Mouse (Mus musculus) bone marrow macrophage, adult 2 months (primary cell): ENCODE data around the gene Rbms2.

ENCODE experiments used
- CTCF ChIP-seq: IDR thresholded peaks from 2 replicates; pipeline ENCODE4 v1.5.1; 2012; ENCODE audit warnings: low read depth, mild to moderate bottlenecking, low read length, moderate library complexity
- POLR2A ChIP-seq: IDR thresholded peaks from 2 replicates; pipeline ENCODE4 v1.6.1; 2012; ENCODE audit warnings: mild to moderate bottlenecking, low read depth, low read length, borderline replicate concordance

DNA sequence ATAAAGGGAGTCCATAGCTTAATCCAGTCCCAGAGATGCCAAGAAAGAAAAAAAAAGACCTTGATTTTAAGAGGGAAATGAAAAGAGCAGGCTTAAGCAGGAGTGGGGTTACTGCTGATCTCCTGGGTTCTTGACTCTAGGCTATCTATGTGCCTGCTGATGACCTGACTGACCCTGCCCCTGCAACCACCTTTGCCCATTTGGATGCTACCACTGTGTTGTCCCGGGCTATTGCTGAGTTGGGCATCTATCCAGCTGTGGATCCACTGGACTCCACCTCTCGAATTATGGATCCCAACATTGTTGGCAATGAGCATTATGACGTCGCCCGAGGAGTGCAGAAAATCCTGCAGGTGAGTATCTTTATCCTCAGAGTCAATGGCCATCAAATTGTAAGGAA lies 91.9 kb downstream of the Rbms2 start:
- TF ChIP-seq POLR2A (no peak), CTCF (no peak)
